Mouse (Mus musculus) cerebellum, postnatal 4 days (tissue): ENCODE measurements around the gene Jup.
"Not testable (repeated sequence)": the region's sequence is repeated elsewhere in the genome, so short reads cannot be mapped to it uniquely, and the experiment has no call there.

Experiments used
- DNase-seq, 2 experiments: peaks; one replicate each; pipeline ENCODE4 v3.0.0; 2022; ENCODE audit warnings: low spot score in 2 of 2, mixed read lengths in 1 of 2

The Jup gene

GRCm38 (mm10) chr11:100357408-100357807 is 40.2 kb downstream of the Jup start:
- DNase-seq: no peak

GRCm38 (mm10) chr11:100356819-100357211 is 40.7 kb downstream of the Jup start:
- no peak for DNase-seq

GRCm38 (mm10) chr11:100355972-100356818 is 41.4 kb downstream of the Jup start, which contains the start of gene Hap1:
Gene Hap1, minus strand, starts transcription at chr11:100356128.
- peak; percentile 68 to 79 for DNase-seq

- DNase-seq: peak in 1 of 2 experiments; percentile 52
These were observed 42.2 kb downstream of the Jup start for GRCm38 (mm10) chr11:100355151-100355951.

- DNase-seq: peak in 1 of 2 experiments; percentile 46
These were observed 45.3 kb downstream of the Jup start for GRCm38 (mm10) chr11:100352076-100352857.

GRCm38 (mm10) chr11:100344269-100344668 is 53.3 kb downstream of the Jup start:
- DNase-seq: no peak

GRCm38 (mm10) chr11:100335731-100336130 is 61.8 kb downstream of the Jup start:
- no peak for DNase-seq

GRCm38 (mm10) chr11:100333944-100334457 is 63.6 kb downstream of the Jup start, which contains the start of gene Gast:
Gene Gast, plus strand, starts transcription at chr11:100334407.
- no peak for DNase-seq

- no peak for DNase-seq
These were observed 64.6 kb downstream of the Jup start for GRCm38 (mm10) chr11:100332766-100333515.

- not testable (repeated sequence) for DNase-seq
These were observed 66.7 kb downstream of the Jup start for GRCm38 (mm10) chr11:100330816-100331375.

- DNase-seq: no peak
These were observed 67.3 kb downstream of the Jup start for GRCm38 (mm10) chr11:100330235-100330634.

- DNase-seq: no peak
These were observed 69.8 kb downstream of the Jup start for GRCm38 (mm10) chr11:100327761-100328160.

- no peak for DNase-seq
These were observed 70.2 kb downstream of the Jup start for GRCm38 (mm10) chr11:100327316-100327715.

- no peak for DNase-seq
These were observed 72.4 kb downstream of the Jup start for GRCm38 (mm10) chr11:100325062-100325629.

- peak in 1 of 2 experiments; percentile 66 for DNase-seq
These were observed 74.0 kb downstream of the Jup start for GRCm38 (mm10) chr11:100323578-100323977.

GRCm38 (mm10) chr11:100322591-100323258 is 74.8 kb downstream of the Jup start:
- DNase-seq: no peak

GRCm38 (mm10) chr11:100321479-100322305 is 75.9 kb downstream of the Jup start:
- DNase-seq: not testable (repeated sequence)

GRCm38 (mm10) chr11:100320701-100321410 is 76.7 kb downstream of the Jup start:
- DNase-seq: not testable (repeated sequence)
